ENCODE assay signal across 14 mouse cellular contexts in genomic region chr11:60213266-60213665, GRCm38 (mm10). TPM values are rescaled to one million over a fixed set of nuclear protein-coding genes. Genes with fewer than 3 reads are reported as not detected.
DNase-seq lines count a peak whose midpoint lies in the region; ATAC-seq and TF ChIP-seq lines count a peak whose summit lies in the region.
"Had no signal": no experiment of that assay in that cellular context is flagged by ENCODE, and none has a peak within 500 bp of the region (broad histone marks: within the 10 kb centered on the region; RNA-seq: fewer than 3 reads in every experiment).

No protein-coding gene starts in this region.

- no peak overlapping the region for H3K4me3 ChIP-seq in forebrain, embryonic 10.5 days
- H3K4me3 ChIP-seq in forebrain, postnatal 0 days (ENCODE audit: low read depth, low read length) = no peak overlapping the region
- no peak overlapping the region for H3K4me3 ChIP-seq in kidney, embryonic 14.5 days (ENCODE audit: low read length)
- H3K4me3 ChIP-seq in neural tube, embryonic 11.5 days (ENCODE audit: low read depth, low read length) = no peak overlapping the region
- no peak overlapping the region for H3K4me3 ChIP-seq in liver, embryonic 15.5 days (replicated peaks)
- H3K4me3 ChIP-seq: erythroblast, embryonic 14.5 days; heart, embryonic 15.5 days had no signal

- no peaks in the 10 kb centered on the region for H3K27me3 ChIP-seq in forebrain, embryonic 10.5 days (ENCODE audit: poor library complexity, severe bottlenecking)
- H3K27me3 ChIP-seq in forebrain, postnatal 0 days (ENCODE audit: insufficient read depth, low read length) = no peaks in the 10 kb centered on the region
- H3K27me3 ChIP-seq in kidney, embryonic 14.5 days (ENCODE audit: control insufficient read depth, insufficient read depth, low read length) = no peaks in the 10 kb centered on the region
- no peaks in the 10 kb centered on the region for H3K27me3 ChIP-seq in neural tube, embryonic 11.5 days (ENCODE audit: control insufficient read depth, insufficient read depth, low read length)
- no peaks in the 10 kb centered on the region for H3K27me3 ChIP-seq in liver, embryonic 15.5 days
- H3K27me3 ChIP-seq: heart, embryonic 15.5 days had no signal

- H3K9me3 ChIP-seq in forebrain, embryonic 10.5 days = no peaks in the 10 kb centered on the region
- H3K9me3 ChIP-seq in forebrain, postnatal 0 days (ENCODE audit: low read length) = no peaks in the 10 kb centered on the region
- H3K9me3 ChIP-seq in kidney, embryonic 14.5 days (ENCODE audit: control insufficient read depth, low read length) = no peaks in the 10 kb centered on the region
- no peaks in the 10 kb centered on the region for H3K9me3 ChIP-seq in neural tube, embryonic 11.5 days (ENCODE audit: control insufficient read depth, low read length)
- H3K9me3 ChIP-seq in liver, embryonic 15.5 days (replicated peaks) = no peaks in the 10 kb centered on the region
- H3K9me3 ChIP-seq: heart, embryonic 15.5 days had no signal

- H3K4me1 ChIP-seq in forebrain, embryonic 10.5 days = peaks cover 80% of the 10 kb centered on the region
- H3K4me1 ChIP-seq in forebrain, postnatal 0 days (ENCODE audit: insufficient read depth) = peaks cover 18% of the 10 kb centered on the region
- peaks cover 45% of the 10 kb centered on the region for H3K4me1 ChIP-seq in kidney, embryonic 14.5 days (ENCODE audit: control insufficient read depth, insufficient read depth, low read length)
- peaks cover 40% of the 10 kb centered on the region for H3K4me1 ChIP-seq in neural tube, embryonic 11.5 days (ENCODE audit: control insufficient read depth, insufficient read depth, low read length)
- H3K4me1 ChIP-seq in liver, embryonic 15.5 days (replicated peaks) = peaks cover 88% of the 10 kb centered on the region

- WGBS in forebrain, embryonic 10.5 days = 71% methylated on average over 6 of the region's 6 CpGs
- WGBS in forebrain, postnatal 0 days = 59% methylated on average over 6 of the region's 6 CpGs
- WGBS in kidney, embryonic 14.5 days = 65% methylated on average over 6 of the region's 6 CpGs
- WGBS in neural tube, embryonic 11.5 days = 77% methylated on average over 6 of the region's 6 CpGs
- 73% methylated on average over 6 of the region's 6 CpGs for WGBS in liver, embryonic 15.5 days (ENCODE audit: insufficient replicate concordance)

- ATAC-seq in forebrain, postnatal 0 days = no peak
- no peak for ATAC-seq in kidney, embryonic 14.5 days (ENCODE audit: low FRiP score, low TSS enrichment)
- no peak for ATAC-seq in neural tube, embryonic 11.5 days (ENCODE audit: insufficient read depth, low FRiP score, low TSS enrichment)
- ATAC-seq in liver, embryonic 15.5 days (ENCODE audit: insufficient read depth) = no peak
- ATAC-seq: midbrain, embryonic 16.5 days had no signal

- peaks cover 25% of the 10 kb centered on the region for H3K36me3 ChIP-seq in forebrain, embryonic 10.5 days (replicated peaks)
- no peaks in the 10 kb centered on the region for H3K36me3 ChIP-seq in forebrain, postnatal 0 days (ENCODE audit: insufficient read depth)
- peaks cover 3% of the 10 kb centered on the region; the same call in 1 of the 2 replicates for H3K36me3 ChIP-seq in kidney, embryonic 14.5 days (ENCODE audit: control insufficient read depth, insufficient read depth, low read length)
- H3K36me3 ChIP-seq in neural tube, embryonic 11.5 days (ENCODE audit: control insufficient read depth, insufficient read depth, low read length) = no peaks in the 10 kb centered on the region; the same call in 1 of the 2 replicates
- H3K36me3 ChIP-seq in liver, embryonic 15.5 days (replicated peaks) = peaks cover 21% of the 10 kb centered on the region
- H3K36me3 ChIP-seq: heart, embryonic 15.5 days had no signal

- no peak overlapping the region for H3K9ac ChIP-seq in forebrain, postnatal 0 days
- peak overlapping the region; percentile 9; the same call in 1 of the 2 replicates for H3K9ac ChIP-seq in kidney, embryonic 14.5 days (ENCODE audit: low read depth, low read length)
- 0 out of 2 replicates have a peak overlapping the region, but pooled peaks have one; percentile 22 for H3K9ac ChIP-seq in neural tube, embryonic 11.5 days (ENCODE audit: low read length)
- no peak overlapping the region for H3K9ac ChIP-seq in liver, embryonic 15.5 days
- H3K9ac ChIP-seq: heart, embryonic 15.5 days had no signal

- H3K4me2 ChIP-seq in forebrain, postnatal 0 days (ENCODE audit: low read depth) = no peak overlapping the region
- H3K4me2 ChIP-seq in kidney, embryonic 14.5 days (replicated peaks; ENCODE audit: low read depth, low read length) = no peak overlapping the region
- H3K4me2 ChIP-seq in neural tube, embryonic 11.5 days (ENCODE audit: low read depth) = no peak overlapping the region
- H3K4me2 ChIP-seq in liver, embryonic 15.5 days = no peak overlapping the region
- H3K4me2 ChIP-seq: heart, embryonic 15.5 days had no signal

- peak overlapping the region; percentile 89 for H3K27ac ChIP-seq in forebrain, embryonic 10.5 days
- no peak overlapping the region for H3K27ac ChIP-seq in forebrain, postnatal 0 days (ENCODE audit: low read depth, low read length)
- no peak overlapping the region for H3K27ac ChIP-seq in kidney, embryonic 14.5 days (ENCODE audit: low read depth, low read length)
- H3K27ac ChIP-seq in neural tube, embryonic 11.5 days (ENCODE audit: low read depth, low read length) = no peak overlapping the region
- H3K27ac ChIP-seq in liver, embryonic 15.5 days (replicated peaks) = 0 out of 2 replicates have a peak overlapping the region, but pooled peaks have one; percentile 16
- H3K27ac ChIP-seq: heart, embryonic 15.5 days had no signal

- DNase-seq in forebrain, embryonic 10.5 days (ENCODE audit: extremely low spot score, low spot score) = no peak
- DNase-seq in forebrain, postnatal 0 days = no peak
- DNase-seq in kidney, adult 18-20 months = no peak
- DNase-seq in neural tube, embryonic 11.5 days (ENCODE audit: low spot score) = no peak
- DNase-seq in neural tube, embryonic 10.5 days (ENCODE audit: extremely low spot score, low spot score) = no peak
- no peak for DNase-seq in urinary bladder, postnatal 14 days (ENCODE audit: low spot score)
- DNase-seq: lung, postnatal 10 days; right cerebral cortex, postnatal 14 days; thymus, postnatal 14 days had no signal

- no peak for TF ChIP-seq CTCF in forebrain, postnatal 0 days (IDR thresholded peaks at IDR 0.05; ENCODE audit: low read depth)

RNA-seq across cellular contexts. Expression of gene Srebf1, which starts 9.1 kb away (rescaled TPM):
- 59.3 and 66.1 TPM in 2 replicates for polyA plus RNA-seq in forebrain, embryonic 10.5 days (2016; fragmentation: Nextera tagmentation; extraction: Ambion mirVana)
- 56.2 and 70.7 TPM in 2 replicates for total RNA-seq in forebrain, postnatal 0 days (2014; rRNA removed)
- polyA plus RNA-seq in forebrain, postnatal 0 days (2015; fragmentation: Nextera tagmentation; extraction: Ambion mirVana) = 28.9 and 32.8 TPM in 2 replicates
- 58.8 and 60.1 TPM in 2 replicates for polyA plus RNA-seq in kidney, embryonic 14.5 days (2014; fragmentation: Nextera tagmentation; extraction: Ambion mirVana)
- polyA plus RNA-seq in neural tube, embryonic 11.5 days (2014; fragmentation: Nextera tagmentation; extraction: Ambion mirVana) = 53.3 and 54.7 TPM in 2 replicates
- polyA plus RNA-seq in liver, embryonic 15.5 days (2015; fragmentation: Nextera tagmentation; extraction: Ambion mirVana) = 53.5 and 60.6 TPM in 2 replicates

Comparison
In these comparisons a context has a peak if more than half of its experiments do, and no peak if none do; other contexts are left out.
1. H3K27ac ChIP-seq: peak in forebrain, embryonic 10.5 days (single experiment) and liver, embryonic 15.5 days (single experiment); none in forebrain, postnatal 0 days (single experiment), kidney, embryonic 14.5 days (single experiment) and neural tube, embryonic 11.5 days (single experiment).
2. H3K9ac ChIP-seq: peak in kidney, embryonic 14.5 days (single experiment) and neural tube, embryonic 11.5 days (single experiment); none in forebrain, postnatal 0 days (single experiment) and liver, embryonic 15.5 days (single experiment).